Mouse (Mus musculus) liver, embryonic 16.5 days (tissue): ENCODE measurements around the gene Mepce. TPM values are rescaled to one million over a fixed set of nuclear protein-coding genes. Genes with fewer than 3 reads are reported as not detected.

Experiments used
- ATAC-seq: fragments of 200-750 bp; cut with Nextera tagmentation; 2 replicates; pipeline ENCODE4 v1.8.0; 2017; ENCODE audit warnings: low read depth, mild to moderate bottlenecking, moderate number of reproducible peaks, moderate library complexity
- H3K27ac ChIP-seq: fragments of 300-500 bp; sonication (generic); 2 replicates; pipeline ENCODE4 v1.5.1; 2014; ENCODE audit warnings: mild to moderate bottlenecking, low read length
- H3K27me3 ChIP-seq: fragments of 300-500 bp; sonication (generic); 2 replicates; pipeline ENCODE4 v1.6.1; 2014; ENCODE audit warnings: low read depth, low read length, mixed read lengths; ENCODE audit not compliant: control insufficient read depth, insufficient read depth
- H3K36me3 ChIP-seq: fragments of 300-500 bp; sonication (generic); 2 replicates; pipeline ENCODE4 v1.6.1; 2014; ENCODE audit warnings: mild to moderate bottlenecking; ENCODE audit not compliant: control insufficient read depth, insufficient read depth
- H3K4me1 ChIP-seq: fragments of 300-500 bp; sonication (generic); 2 replicates; pipeline ENCODE4 v1.6.1; 2014; ENCODE audit warnings: low read depth, low read length, mixed read lengths; ENCODE audit not compliant: control insufficient read depth
- H3K4me2 ChIP-seq: fragments of 300-500 bp; sonication (generic); 2 replicates; pipeline ENCODE4 v1.6.1; 2014; ENCODE audit warnings: low read depth, low read length, mixed read lengths
- H3K4me3 ChIP-seq: fragments of 300-500 bp; sonication (generic); 2 replicates; pipeline ENCODE4 v1.5.1; 2014; ENCODE audit warnings: low read depth, mild to moderate bottlenecking, low read length
- H3K9ac ChIP-seq: fragments of 300-500 bp; sonication (generic); 2 replicates; pipeline ENCODE4 v1.6.1; 2014; ENCODE audit warnings: low read depth, low read length
- H3K9me3 ChIP-seq: fragments of 300-500 bp; sonication (generic); replicated peaks from 2 replicates; pipeline ENCODE4 v1.6.1; 2016; ENCODE audit warnings: low read length; ENCODE audit not compliant: control insufficient read depth
- WGBS: fragments of 180-500 bp; shearing (Covaris S2); extraction: QIAGEN DNeasy Blood & Tissue Kit; methylation state at CpG from one replicate; pipeline ENCODE4 v1.1.7; 2014; ENCODE audit not compliant: insufficient replicate concordance; 5-methylcytosine and 5-hydroxymethylcytosine counted together
- polyA plus RNA-seq: library from polyadenylated mRNA; unstranded; fragments of >200 nt; fragmentation: Nextera tagmentation; extraction: Ambion mirVana; gene quantifications from 2 replicates; pipeline ENCODE4 v1.2.1, GENCODE M21; 2015

Gene Mepce
- polyA plus RNA-seq, 1 experiment from 2014 or later: 3.8 TPM

GRCm38 (mm10) chr5:137826421-137826820 lies 39.0 kb upstream of the Mepce start:
- WGBS: 27% methylated on average over 7 of the region's 7 CpGs
- H3K9me3 ChIP-seq: no peaks in the 10 kb centered on the region
- no peaks in the 10 kb centered on the region for H3K27me3 ChIP-seq
- H3K4me3 ChIP-seq: no peak overlapping the region
- peaks cover 3% of the 10 kb centered on the region for H3K4me1 ChIP-seq
- H3K9ac ChIP-seq: no peak overlapping the region
- H3K27ac ChIP-seq: no peak overlapping the region
- ATAC-seq: no peak
- no peaks in the 10 kb centered on the region for H3K36me3 ChIP-seq
- no peak overlapping the region for H3K4me2 ChIP-seq

DNA sequence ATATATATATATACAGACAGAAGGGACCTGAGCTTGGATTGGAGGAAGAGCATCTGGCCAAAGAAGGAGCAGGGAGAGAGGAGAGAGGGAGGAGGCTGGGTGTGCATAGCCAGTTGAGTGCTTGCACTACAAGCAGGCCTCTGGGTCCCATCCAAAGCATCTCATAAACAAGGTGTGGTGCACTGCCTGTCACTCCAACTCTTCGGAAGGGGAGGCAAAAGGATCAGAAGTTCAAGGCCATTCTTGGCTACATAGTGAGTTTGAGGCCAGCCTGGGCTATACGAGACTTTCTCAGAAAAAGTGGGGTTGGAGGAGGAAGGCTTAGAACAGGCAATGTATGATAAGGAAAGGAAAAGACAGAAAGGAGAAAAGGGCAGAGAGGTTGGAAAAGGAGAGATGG lies 38.5 kb upstream of the Mepce start:
- peaks cover 3% of the 10 kb centered on the region for H3K4me1 ChIP-seq
- H3K4me2 ChIP-seq: no peak overlapping the region
- no peak overlapping the region for H3K9ac ChIP-seq
- H3K9me3 ChIP-seq: no peaks in the 10 kb centered on the region
- ATAC-seq: no peak
- no peak overlapping the region for H3K4me3 ChIP-seq
- H3K36me3 ChIP-seq: no peaks in the 10 kb centered on the region
- no peaks in the 10 kb centered on the region for H3K27me3 ChIP-seq
- WGBS: 48% methylated on average over 2 of the region's 2 CpGs
- no peak overlapping the region for H3K27ac ChIP-seq

DNA sequence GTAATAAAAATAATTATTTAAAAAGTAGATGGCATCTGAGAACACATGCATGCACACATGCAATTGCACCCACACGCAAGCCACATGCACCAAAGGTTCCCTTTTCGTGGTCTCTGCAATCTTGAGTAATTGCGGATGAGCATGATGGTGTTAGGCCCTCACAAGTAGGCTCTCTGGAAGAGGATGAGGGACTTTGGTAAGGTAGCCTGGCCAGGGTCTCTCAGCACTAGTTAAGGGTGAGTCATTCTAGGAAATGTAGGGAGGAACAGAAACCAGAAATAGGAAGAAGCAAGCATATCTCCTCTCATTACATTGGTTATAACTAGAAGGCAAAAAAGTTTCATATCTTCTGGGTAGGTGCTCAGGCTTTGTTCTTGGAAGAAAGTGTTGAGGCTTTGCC lies 37.6 kb upstream of the Mepce start:
- ATAC-seq: no peak
- 58% methylated on average over 3 of the region's 3 CpGs for WGBS
- H3K27ac ChIP-seq: no peak overlapping the region

DNA sequence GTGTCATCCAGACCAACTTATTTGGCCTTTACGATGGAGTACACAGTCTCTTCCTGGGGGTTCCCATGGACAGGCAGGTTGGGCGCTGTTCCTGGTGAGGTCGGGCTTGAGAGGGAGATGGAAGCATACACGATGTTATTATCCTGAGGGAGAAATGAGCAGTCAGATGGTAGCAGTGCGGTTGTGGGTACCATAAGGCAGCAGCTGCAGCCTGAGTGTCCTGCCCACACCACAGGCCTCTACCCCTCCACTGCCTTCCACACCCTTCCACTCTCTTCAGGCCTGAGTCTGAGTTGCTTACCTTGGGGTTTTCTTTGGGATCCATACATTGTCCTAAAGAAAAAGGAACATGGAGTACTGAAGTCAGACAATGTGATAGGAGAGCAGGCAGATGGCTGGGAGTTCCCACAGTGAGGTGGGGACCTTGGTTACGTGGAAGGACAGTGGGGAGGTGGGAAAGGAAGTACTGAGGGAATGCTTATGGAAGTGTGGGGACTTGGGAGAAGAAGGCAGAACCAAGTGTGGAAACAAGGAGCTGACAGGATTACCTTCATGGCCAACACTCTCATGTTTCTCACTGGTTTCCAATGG lies 36.1 kb upstream of the Mepce start:
- no peak for ATAC-seq
- WGBS: 56% methylated on average over 6 of the region's 6 CpGs

More for the DNA sequence above, 37.6 kb upstream of the Mepce start:
- H3K36me3 ChIP-seq: no peaks in the 10 kb centered on the region
- no peaks in the 10 kb centered on the region for H3K27me3 ChIP-seq
- H3K9me3 ChIP-seq: no peaks in the 10 kb centered on the region
- H3K4me2 ChIP-seq: no peak overlapping the region
- H3K9ac ChIP-seq: no peak overlapping the region
- H3K4me3 ChIP-seq: no peak overlapping the region
- H3K4me1 ChIP-seq: peaks cover 3% of the 10 kb centered on the region

DNA sequence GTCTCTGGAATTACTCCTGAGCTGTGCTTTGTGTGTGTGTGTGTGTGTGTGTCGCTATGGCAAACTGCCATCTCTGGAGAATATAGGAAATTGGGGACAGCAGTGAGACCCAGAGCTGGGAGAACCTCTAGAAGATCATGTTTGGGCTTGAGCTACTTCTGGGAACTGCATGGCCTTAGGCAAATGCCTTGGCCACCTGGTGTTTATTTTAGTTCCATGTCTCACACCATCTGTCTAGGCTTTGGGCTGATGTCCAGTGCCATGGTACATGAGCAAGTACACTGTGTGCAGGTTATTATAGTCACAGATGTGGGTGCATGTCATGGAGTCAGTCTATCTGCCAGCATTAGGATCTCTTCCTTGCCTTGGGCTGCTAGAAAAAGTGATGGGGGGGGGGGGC lies 35.1 kb upstream of the Mepce start:
- Histone ChIP-seq H3K27me3 (no peaks in the 10 kb centered on the region), H3K4me1 (no peaks in the 10 kb centered on the region; the same call in none of the 2 replicates), H3K4me3 (no peak overlapping the region), H3K9ac (no peak overlapping the region), H3K27ac (no peak overlapping the region), H3K4me2 (no peak overlapping the region), H3K9me3 (no peaks in the 10 kb centered on the region), H3K36me3 (no peaks in the 10 kb centered on the region)
- WGBS: 33% methylated on average over 1 of the region's 1 CpGs
- ATAC-seq: no peak

More for the DNA sequence above, 36.1 kb upstream of the Mepce start:
- Histone ChIP-seq H3K4me2 (no peak overlapping the region), H3K4me1 (no peaks in the 10 kb centered on the region; the same call in none of the 2 replicates), H3K4me3 (no peak overlapping the region), H3K36me3 (no peaks in the 10 kb centered on the region), H3K9ac (no peak overlapping the region), H3K27me3 (no peaks in the 10 kb centered on the region), H3K9me3 (no peaks in the 10 kb centered on the region), H3K27ac (no peak overlapping the region)

- Histone ChIP-seq H3K4me3 (no peak overlapping the region), H3K4me1 (no peaks in the 10 kb centered on the region; the same call in none of the 2 replicates), H3K9ac (no peak overlapping the region), H3K27me3 (no peaks in the 10 kb centered on the region), H3K27ac (no peak overlapping the region), H3K9me3 (no peaks in the 10 kb centered on the region), H3K4me2 (no peak overlapping the region), H3K36me3 (no peaks in the 10 kb centered on the region)
- ATAC-seq: no peak
- WGBS: 60% methylated on average over 4 of the region's 4 CpGs
Observed at GRCm38 (mm10) chr5:137822126-137822525, 34.7 kb upstream of the Mepce start.

- Histone ChIP-seq H3K9me3 (no peaks in the 10 kb centered on the region), H3K4me2 (no peak overlapping the region), H3K27ac (no peak overlapping the region), H3K27me3 (no peaks in the 10 kb centered on the region), H3K36me3 (no peaks in the 10 kb centered on the region), H3K4me3 (no peak overlapping the region), H3K9ac (no peak overlapping the region), H3K4me1 (no peaks in the 10 kb centered on the region)
- 43% methylated on average over 4 of the region's 4 CpGs for WGBS
- ATAC-seq: peak; percentile 43; the same call in 1 of the 2 replicates
Observed at GRCm38 (mm10) chr5:137817466-137818222, 30.2 kb upstream of the Mepce start.

GRCm38 (mm10) chr5:137808316-137808715 lies 20.9 kb upstream of the Mepce start:
- ATAC-seq: no peak
- no peak overlapping the region for H3K4me2 ChIP-seq
- 67% methylated on average over 5 of the region's 5 CpGs for WGBS
- no peaks in the 10 kb centered on the region for H3K36me3 ChIP-seq
- no peaks in the 10 kb centered on the region for H3K4me1 ChIP-seq
- no peaks in the 10 kb centered on the region for H3K27me3 ChIP-seq
- no peak overlapping the region for H3K27ac ChIP-seq
- H3K9me3 ChIP-seq: no peaks in the 10 kb centered on the region
- H3K4me3 ChIP-seq: no peak overlapping the region
- H3K9ac ChIP-seq: no peak overlapping the region

DNA sequence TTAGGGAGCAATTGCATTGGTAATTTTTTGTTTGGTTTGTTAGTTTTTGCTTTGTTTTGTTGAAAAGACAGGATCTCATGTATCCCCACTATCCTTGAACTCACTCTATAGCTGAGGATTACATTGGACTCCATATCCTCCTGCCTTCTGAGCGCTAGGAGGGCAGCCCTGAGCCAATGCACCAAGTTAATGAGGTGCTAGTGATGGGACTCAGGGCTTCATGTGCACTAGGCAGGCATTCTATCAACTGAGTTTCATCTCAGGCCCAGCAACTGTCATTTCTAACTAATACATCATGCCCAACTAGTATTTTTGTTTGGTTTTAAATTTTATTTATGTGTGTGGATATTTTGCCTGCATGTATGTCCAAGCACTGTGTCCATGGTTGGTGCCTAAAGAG lies 18.7 kb upstream of the Mepce start:
- Histone ChIP-seq H3K4me3 (no peak overlapping the region), H3K27ac (no peak overlapping the region), H3K4me2 (no peak overlapping the region), H3K36me3 (no peaks in the 10 kb centered on the region), H3K9ac (no peak overlapping the region), H3K4me1 (no peaks in the 10 kb centered on the region), H3K9me3 (no peaks in the 10 kb centered on the region), H3K27me3 (no peaks in the 10 kb centered on the region)
- ATAC-seq: no peak
- 55% methylated on average over 1 of the region's 1 CpGs for WGBS
